Mouse (Mus musculus): ENCODE data around the gene Il20ra.
"Not testable (repeated sequence)": the region's sequence is repeated elsewhere in the genome, so short reads cannot be mapped to it uniquely, and the experiment has no call there.

Gene Il20ra

DNA sequence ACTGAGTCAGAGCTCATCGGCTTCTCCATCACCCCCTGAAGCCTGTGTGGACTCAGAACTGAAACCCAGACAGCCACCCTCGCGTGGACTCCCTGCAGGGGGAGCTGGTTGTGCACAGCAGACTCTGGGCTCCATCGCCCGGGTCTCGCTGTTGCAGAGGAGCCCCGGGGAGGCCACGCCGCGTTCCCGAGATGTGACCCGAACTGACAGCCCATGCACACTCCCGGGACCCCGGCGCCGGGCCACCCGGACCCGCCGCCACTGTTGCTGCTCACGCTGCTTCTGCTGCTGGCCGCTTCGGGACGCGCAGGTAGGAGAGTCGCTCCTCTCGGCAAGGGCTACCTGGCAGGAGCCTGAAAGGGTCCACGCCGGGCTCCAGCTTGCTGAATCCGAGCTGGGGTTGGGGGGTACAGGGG lies at the start of gene Il20ra:
Il20ra (plus strand) TSS at position 150 of the 416 bp plus-strand sequence.
- no peak for DNase-seq (ENCODE audit: low spot score)

DNA sequence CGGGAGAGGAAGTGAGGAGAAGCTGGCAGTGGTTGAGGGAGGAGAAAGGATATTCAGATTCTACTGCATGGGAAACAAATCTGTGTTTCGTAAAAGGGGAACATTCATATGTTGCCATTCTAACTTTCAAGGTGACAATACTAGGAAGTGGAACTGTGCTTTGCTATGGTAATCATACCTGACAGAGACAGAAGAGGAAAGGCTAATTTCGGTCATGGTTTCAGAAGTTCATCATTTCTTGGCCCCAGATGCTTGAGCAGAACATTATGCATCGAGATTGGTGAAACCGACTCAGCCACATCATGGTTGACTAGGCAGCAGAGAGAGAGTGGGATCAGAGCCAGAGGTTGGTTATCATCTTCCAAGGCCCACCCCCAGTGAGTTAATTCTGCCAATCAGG lies 43.4 kb upstream of the Il20ra start:
- no peak for DNase-seq (ENCODE audit: low spot score)

DNA sequence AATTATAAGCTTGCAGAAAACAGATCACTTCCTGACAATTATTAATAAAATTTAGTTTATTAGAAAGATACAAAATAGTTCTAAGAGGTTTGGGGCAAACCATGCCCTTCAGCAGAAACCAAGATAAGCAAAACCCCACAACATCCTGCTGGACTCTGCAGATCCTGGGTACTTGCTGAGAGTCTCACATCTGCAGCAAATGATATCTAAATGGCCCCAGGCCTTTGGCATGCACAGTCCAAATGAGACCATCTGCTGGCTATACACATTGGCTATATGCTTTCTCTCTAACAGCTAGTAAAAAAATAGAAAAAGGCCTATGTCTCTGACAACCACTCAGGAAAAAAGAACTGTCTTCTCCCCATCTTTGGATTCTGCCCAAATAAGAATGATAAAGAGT lies 40.4 kb upstream of the Il20ra start:
- no peak for DNase-seq (ENCODE audit: low spot score)

DNA sequence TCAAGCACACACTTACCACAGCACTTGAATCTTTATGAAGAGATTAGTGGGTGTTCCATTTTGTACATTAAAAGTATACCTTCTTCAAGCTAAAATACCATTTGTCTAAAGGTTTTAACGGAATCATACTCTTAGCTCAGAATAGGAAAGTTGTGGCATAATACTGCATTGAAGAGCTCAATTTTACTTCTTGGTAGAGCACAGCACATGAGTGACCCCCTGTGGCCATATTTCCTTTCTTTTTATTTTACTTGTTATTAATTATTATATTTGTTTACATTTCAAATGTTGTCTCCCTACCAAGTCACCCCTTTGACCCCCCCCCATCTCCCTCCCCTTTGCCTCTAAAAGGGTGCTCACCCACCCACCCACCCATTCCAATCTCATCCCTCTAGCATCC lies 39.2 kb upstream of the Il20ra start:
- DNase-seq (ENCODE audit: low spot score) = peak; percentile 28

DNA sequence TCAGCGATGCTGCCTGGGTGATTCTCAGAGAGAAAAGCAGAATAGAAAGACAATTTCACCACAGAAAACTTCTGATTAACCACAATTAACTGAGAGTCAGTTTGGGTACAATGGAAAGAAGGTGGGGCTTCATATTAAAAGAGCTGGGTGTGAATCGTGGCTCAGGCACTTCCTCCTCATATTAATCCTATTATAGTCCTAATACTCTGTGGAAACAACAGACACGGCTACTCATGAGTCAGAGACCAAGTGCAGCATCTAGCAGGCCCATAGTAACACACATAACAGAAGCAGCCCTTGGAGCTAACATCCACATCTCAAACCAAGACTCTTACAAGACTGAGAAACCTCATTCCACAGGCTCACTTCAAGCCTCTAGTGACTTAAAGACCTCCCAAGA lies 24.7 kb upstream of the Il20ra start:
- no peak for DNase-seq (ENCODE audit: low spot score)

DNA sequence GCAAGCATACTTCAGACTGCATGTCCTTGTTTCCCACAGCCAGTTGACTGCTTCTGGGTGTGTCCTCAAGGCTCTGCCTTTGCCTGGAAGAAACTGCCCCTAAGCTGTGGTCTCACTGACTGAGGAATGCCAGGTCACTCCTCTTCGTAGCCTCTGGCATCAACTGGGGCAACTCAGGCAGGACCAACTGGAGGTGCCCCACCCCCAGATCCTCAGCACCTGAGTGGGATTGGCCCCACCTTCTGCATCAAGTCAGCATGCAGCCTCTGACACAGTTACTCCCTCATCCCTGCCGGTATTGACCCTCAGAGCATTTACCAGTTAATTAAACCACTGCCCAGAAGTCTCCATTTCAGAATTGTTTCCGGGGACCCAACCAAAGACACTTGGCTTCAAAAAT lies 21.1 kb upstream of the Il20ra start:
- DNase-seq (ENCODE audit: low spot score) = no peak

DNA sequence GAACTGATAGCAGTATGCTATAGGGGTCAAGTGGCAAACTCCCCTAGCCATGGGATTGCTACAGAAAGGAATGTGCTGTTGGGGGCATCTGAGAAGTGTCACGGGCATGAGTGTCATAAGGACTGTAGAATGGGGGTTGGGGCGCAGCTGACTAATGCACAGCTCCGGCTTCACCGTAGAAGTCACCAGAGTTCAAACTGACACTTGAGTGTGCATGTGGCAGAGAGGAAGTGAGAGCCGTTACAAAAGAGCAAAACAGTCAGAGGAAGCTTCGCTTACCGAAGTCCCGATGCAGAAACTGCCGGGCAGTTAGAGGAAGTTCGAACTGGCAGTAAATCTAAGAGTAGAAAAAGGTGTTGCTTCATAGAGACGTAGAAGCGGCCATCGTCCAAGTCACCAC lies 20.6 kb upstream of the Il20ra start:
- DNase-seq (ENCODE audit: low spot score) = peak; percentile 81

DNA sequence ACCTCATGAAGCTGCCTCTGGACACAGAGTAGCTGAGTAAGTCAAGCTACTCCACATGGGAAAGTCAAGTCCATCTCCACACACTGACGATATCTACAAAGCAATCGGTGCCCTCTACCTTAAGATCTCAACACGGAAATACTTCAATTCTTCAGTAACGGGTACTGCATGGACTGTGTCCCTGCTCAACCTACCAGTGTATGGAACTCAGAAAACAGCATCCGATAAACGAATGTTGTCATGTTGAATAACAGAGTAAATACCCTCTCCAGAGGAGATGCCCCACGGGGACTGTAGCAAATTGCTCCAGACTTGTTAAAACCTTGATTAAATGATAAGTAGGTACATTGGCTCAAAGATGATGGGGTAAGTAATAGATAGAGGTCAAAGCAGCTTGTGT lies 20.0 kb upstream of the Il20ra start:
- no peak for DNase-seq (ENCODE audit: low spot score)

DNA sequence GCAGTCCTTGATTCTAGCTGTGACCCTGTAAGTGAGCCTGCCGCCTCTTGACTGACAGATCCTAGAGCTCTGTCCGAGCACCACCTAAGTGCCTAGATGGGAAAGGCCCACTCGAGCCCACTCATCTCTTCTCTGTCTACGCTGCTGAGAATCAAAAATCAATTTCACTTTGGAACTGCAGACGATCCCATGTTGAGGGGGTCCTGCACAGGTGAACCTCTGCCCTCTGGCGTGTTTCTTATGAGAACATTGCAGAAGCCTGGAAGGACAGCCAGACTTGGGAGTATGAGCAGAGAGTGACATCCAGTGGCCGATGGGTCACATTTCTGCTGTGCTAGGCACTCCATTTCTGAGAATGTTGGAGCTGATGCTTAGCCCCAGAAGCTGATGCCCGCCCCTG lies 19.4 kb upstream of the Il20ra start:
- peak; percentile 75 for DNase-seq (ENCODE audit: low spot score)

DNA sequence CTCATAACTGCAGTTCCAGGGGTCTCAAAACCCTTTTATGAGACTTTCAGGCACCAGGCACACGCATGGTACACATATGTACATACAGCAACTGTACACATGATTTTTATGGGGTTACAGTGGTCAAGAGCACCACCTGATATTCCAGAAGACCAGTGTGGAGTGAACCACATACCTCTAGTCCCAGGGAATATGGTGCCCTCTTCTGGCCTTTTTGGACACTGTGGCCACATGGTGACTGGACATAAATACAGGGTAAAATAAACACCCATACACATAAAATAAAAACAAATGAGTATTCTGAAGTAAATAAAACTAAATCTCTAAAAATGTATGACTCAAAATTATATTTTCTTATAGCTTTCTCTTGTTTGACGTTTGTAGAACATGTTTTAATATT lies 18.7 kb upstream of the Il20ra start:
- DNase-seq (ENCODE audit: low spot score) = no peak

DNA sequence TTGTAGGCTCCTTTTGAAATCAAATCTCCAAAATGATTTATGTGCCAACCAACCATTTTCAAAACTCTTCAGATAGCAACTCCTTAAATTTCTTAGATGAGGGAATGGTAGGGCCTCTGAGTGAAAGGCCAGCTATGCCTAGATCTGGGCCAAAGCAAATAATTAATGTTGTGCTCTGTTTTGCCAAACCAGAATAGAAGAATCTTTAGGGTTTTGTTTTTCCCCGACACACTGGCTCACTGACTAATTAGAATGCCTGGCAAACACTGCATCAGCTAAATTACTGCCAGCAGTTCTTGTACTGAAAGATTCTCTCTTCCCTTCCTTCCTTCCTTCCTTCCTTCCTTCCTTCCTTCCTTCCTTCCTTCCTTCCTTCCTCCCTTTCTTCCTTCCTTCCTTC lies 13.0 kb upstream of the Il20ra start:
- DNase-seq (ENCODE audit: low spot score) = no peak

DNA sequence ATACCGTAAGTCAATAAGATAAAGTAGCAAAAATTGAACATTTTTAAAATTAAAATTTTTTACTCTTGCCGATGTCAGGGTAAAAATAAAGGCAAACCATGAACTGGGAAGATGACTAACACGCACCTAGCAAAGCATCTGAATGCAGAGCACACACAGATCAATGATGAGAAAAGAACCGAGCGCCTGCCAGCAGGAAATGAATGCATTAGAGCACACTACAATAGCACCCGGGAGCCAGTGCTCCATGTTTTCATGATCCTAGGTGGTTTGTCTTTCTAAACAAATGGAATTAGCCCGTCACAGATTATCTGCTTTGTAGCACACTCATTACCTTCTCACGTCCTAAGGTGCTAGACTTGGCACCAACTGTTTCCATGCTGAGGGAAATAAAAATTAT lies 7.9 kb upstream of the Il20ra start:
- DNase-seq (ENCODE audit: low spot score) = no peak

DNA sequence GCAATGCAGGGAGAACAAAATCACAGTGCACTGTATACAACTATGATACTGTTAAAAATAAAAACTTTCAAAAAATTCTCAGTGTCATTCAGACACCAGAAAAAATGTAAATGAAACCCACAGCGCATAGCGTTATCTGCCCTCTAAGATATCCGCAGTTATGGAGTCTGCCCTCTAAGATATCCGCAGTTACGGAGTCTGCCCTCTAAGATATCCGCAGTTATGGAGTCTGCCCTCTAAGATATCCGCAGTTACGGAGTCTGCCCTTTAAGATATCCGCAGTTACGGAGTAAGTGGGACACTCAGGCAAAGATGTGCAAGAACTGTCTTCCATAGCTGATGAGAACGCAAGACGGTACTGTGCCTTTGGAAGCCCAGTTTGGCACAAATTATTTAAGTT lies 4.6 kb upstream of the Il20ra start:
- no peak for DNase-seq (ENCODE audit: low spot score)

DNA sequence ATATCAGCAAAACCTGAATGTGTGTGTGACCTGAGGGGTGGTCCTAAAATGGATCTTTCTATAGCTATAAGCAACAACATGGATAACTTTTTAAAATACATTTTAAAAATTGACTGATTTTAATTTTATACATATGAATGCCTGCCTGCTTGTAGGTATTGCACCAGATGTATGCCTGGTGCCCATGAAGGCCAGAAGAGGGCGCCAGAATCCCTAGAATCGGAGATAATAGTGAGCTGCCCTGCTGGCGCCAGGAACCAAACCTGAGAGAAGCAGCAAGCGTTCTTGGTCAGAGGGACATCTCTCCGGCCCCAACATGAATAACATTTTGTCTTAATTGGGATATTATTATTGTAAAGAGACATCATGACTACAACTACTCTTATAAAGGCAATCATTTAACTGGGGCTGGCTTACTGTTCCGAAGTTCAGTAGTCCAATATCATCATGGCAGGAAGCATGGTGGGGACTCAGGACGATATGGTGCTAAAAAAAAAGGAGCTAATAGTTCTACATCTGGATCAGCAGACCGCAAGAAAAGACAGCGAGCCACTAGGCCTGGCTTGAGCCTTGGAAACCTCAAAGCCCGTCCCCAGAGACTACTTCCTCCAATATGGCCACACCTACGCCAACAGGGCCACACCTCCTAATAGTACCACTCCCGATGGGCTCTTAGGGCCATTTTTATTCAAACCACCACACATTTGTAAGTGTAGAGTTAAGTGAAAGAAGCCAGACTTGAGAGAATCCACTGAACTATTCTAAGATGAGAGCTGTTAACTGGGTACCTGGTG lies 3.9 kb upstream of the Il20ra start:
- no peak for DNase-seq (ENCODE audit: low spot score)

DNA sequence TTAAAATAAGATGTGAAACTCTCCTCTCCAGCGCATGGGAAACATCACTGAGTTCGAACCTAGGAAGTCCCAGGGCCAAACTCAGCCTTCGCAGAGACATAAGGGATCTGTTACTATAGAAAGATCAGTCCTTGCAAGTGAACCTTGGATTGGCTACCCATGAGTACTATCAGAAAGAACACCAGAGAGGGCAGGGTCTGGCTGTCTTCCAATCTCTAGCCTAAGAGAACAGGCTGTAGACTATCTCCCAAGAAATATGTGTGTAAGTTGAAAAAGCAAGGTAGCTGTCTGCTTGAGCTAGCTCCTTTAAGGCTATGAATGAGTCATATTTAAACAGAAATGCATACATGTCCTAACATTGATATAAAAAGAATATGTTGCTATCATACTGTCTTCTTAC lies 1.4 kb upstream of the Il20ra start:
- DNase-seq (ENCODE audit: low spot score) = no peak

DNA sequence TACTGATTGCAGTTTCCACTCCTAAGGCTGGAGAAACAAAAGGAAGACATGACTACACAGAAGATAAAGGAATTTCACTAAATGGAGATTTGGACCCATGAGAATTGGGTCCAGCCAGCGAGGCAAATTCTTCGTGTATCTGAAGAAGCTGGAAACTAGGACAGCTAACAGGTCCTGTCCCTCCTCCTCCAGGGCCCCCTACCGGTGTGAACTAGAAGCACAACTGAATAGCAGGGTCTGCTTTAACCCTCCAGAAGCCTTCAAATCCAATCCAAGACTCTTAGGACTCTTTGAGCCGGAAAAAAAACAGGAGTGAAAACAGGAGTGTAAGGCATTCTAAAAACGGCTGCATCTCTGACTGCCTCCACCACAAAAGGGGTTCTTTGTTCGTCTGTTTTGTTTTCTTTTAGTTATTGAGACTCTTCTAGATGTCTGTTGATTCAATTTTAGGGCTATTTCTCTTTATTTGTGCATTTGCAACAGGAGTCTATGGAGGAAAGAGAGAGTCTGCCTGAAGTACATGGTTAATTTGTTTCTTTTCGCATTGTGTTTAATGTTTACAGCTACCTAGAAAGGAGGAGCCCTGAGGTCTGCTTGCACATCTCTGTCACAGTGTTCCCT lies 709 bp upstream of the Il20ra start:
- no peak for DNase-seq (ENCODE audit: low spot score)

DNA sequence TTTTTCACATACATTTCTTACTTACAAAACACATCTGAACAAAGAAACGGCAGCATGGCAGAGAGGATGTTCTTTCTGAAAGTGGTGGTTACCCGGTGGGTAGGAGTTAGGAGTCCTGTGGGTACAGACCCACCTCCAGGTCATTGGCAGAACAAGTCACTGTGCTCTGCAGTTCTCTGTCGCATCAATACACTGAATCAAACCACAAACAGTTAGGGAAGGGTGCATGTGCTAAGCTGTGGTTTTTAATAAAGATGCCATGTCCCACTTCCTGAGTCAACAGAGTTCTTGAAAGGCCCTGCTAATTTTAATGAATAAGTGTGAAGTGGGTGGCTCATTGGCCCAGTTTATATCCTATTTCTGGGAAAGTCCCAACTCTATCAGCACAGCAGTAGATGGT lies 6.3 kb downstream of the Il20ra start:
- DNase-seq (ENCODE audit: low spot score) = no peak

DNA sequence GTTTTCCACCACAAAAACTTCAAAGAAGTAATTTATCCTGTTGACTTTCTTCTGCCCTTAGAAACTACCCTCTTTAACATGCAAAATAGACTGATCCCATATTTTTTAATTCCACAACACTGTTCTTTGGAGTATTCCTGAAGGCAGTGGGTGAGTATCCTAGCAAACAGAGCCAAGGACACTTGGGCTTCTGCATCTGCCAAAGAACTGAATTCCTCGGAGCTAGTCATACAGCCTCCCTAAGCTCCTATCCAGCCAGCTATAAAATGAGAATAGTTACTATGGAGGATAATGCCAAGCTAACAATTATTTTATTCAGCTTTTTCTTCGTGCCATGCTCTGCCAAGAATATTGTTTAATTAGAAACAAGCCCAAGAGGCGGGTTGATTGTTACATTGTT lies 9.9 kb downstream of the Il20ra start:
- DNase-seq (ENCODE audit: low spot score) = no peak

DNA sequence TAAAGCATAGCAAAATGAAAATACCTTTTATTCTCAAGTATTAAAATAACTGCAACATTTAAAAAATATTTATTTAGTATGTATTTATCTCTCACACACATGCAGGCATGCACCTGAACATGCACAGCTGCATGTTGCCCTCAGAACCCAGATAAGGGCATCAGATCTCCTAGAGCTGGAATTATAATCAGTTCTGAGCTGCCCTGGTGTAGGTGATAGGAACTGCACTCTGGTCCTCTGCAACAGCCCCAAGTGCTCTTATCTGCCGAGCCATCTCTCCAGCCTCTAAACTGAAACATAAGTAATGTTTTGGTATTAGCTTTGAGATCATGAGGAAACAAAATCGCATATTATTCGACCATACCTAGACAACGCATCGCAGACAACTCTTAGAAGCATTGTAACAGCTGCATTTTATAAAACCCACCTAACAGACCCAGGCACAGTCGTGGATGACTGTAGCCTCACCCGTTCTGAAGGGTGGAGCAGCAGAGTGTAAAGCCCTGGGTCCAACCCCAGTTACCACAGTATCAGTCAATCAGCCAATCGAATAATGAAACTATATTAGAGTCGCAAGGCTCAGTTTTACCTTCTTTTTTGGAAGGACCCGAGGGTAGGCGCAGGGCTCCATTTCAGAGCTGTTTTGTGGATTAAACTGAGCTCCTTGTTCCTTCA lies 11.9 kb downstream of the Il20ra start:
- DNase-seq (ENCODE audit: low spot score) = no peak

DNA sequence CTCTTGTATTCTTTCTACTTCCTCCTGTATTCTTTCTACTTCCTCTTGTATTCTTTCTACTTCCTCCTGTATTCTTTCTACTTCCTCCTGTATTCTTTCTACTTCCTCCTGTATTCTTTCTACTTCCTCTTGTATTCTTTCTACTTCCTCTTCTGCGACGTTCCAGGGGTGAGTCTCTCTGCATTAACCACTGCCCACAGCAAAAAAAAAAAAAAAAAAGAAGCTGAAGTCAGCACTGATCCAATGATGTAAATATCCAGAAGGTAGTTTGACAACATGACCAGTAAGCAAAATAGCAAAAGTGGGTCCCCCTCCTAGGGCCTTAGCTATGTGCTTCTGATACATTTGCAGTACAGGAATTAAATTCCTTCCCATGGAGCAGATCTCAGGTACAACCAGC lies 26.1 kb downstream of the Il20ra start:
- DNase-seq (ENCODE audit: low spot score) = not testable (repeated sequence)

DNA sequence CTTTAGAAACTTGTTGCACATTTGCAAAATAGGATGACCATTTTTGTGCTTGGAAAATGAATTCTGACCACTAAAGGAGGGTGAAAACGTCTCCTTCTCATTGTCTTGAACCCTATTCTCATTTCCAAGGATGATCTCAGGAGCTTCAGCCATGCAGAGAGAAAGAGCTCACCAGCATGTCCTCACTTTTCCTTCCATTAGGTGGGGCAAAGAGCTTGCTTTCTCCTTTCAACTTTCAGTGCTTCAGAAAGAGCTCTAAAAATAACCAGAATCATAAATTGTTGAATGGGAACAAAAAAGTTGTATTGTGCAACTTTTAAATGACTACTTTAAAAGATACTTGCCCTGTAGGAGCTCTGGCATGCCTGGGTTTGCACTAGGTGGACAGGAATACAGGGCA lies 33.3 kb downstream of the Il20ra start:
- DNase-seq (ENCODE audit: low spot score) = no peak

DNA sequence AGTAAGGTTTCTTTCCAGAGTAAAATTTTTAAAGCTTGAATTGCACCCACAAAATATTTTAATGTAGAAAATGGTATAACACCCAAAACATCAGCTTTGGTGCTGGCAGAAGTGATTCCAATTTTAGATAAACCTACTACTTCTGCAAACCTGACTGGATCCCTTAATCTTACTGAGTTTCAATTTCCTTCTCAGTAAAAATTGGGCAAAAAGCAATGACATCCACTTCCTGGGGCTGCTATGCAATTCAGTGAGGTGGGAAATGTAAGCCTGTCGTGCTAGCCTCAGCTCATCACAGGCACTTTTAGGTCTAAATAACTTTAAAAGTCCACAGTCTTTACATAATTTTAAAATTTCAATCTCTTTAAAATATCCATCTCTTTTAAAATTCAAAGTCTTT lies 33.8 kb downstream of the Il20ra start:
- DNase-seq (ENCODE audit: low spot score) = no peak

DNA sequence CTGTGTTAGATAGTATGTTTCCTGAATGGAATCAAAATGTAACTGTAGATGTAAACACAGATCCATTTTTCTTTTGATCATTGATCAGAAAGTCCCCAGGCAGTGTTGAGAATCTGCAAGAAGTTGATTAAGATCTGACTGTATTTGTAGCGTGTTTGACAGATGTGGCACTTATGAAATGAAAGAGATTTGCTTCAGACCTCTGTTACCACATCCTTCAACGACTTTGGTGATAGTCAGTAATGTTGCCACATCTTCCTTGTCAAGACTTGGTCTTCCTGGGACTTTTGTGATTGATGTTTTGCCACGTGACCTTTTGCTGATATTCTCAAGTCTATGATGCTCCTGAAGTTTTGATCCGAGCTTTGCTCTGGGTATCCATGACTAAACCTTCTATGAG lies 35.3 kb downstream of the Il20ra start:
- DNase-seq (ENCODE audit: low spot score) = no peak

All from lung, postnatal 25 days (tissue).